7 mouse cellular contexts compared by ENCODE assay signal in the genomic region with DNA sequence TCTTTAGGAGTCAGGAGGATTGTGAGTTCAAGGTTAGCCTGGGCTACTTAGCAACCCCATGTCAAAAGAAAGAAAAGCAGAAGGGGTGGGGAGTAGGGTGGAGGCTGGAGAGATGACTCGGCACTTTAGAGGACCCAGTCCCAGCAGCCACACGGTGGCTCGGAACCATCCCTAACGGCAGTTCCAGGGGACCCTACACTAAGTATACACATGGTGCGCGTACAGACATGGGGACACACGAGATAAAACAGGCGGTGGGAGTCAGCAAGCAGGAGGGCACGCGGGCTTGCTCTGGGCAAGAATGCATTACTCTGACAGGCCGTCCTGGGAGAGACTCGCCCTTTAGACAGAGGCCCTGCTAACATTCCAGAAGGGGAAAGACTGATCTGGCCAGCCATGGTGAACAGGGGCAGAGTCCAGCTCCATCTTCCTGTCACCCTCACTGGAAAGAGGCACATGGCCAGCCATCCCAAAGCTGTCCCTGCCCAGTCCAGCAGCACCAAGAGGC. TPM values are rescaled to one million over a fixed set of nuclear protein-coding genes. Genes with fewer than 3 reads are reported as not detected.
A peak's percentile ranks its signal among the peaks of the same experiment; 100 is the strongest.
DNase-seq lines count a peak whose midpoint lies in the region; ATAC-seq and TF ChIP-seq lines count a peak whose summit lies in the region.

No protein-coding gene starts in this region.

- H3K36me3 ChIP-seq in heart, postnatal 0 days (replicated peaks; ENCODE audit: control insufficient read depth, insufficient read depth, low read length), result no peaks in the 10 kb centered on the region
- H3K36me3 ChIP-seq in liver, embryonic 12.5 days, result peaks cover 17% of the 10 kb centered on the region
- H3K36me3 ChIP-seq in forebrain, embryonic 12.5 days (replicated peaks), result no peaks in the 10 kb centered on the region

- TF ChIP-seq CTCF in heart, postnatal 0 days (IDR thresholded peaks at IDR 0.05; ENCODE audit: low read depth), result no peak

- H3K4me1 ChIP-seq in heart, postnatal 0 days (ENCODE audit: control insufficient read depth, insufficient read depth), result peaks cover 68% of the 10 kb centered on the region
- peaks cover 67% of the 10 kb centered on the region for H3K4me1 ChIP-seq in liver, embryonic 12.5 days
- H3K4me1 ChIP-seq in forebrain, embryonic 12.5 days, result no peaks in the 10 kb centered on the region

- no peak overlapping the region for H3K9ac ChIP-seq in heart, postnatal 0 days (replicated peaks; ENCODE audit: low read depth, low read length)
- peak overlapping the region; percentile 39 for H3K9ac ChIP-seq in liver, embryonic 12.5 days
- no peak overlapping the region for H3K9ac ChIP-seq in forebrain, embryonic 12.5 days

- no peak for TF ChIP-seq EP300 in heart, postnatal 0 days (IDR thresholded peaks at IDR 0.05; ENCODE audit: low read depth)

- 0 out of 2 replicates have a peak, but pooled peaks have one; percentile 12 for ATAC-seq in heart, postnatal 0 days (ENCODE audit: insufficient read depth, low read depth)
- ATAC-seq in liver, embryonic 12.5 days, result peak; percentile 78
- ATAC-seq in forebrain, embryonic 12.5 days (ENCODE audit: low FRiP score), result no peak

- peak; percentile 37 for DNase-seq in urinary bladder, postnatal 14 days (ENCODE audit: low spot score)
- DNase-seq in urinary bladder, postnatal 4 days (ENCODE audit: low spot score in 2 of 2), result no peak
- DNase-seq in heart, postnatal 0 days (ENCODE audit: low spot score), result peak; percentile 29
- DNase-seq in frontal cortex, postnatal 10 days (ENCODE audit: low spot score in 2 of 2), result no peak
- no peak for DNase-seq in layer of hippocampus, postnatal 14 days (ENCODE audit: low spot score in 2 of 2)

- no peak overlapping the region for H3K4me3 ChIP-seq in heart, postnatal 0 days (ENCODE audit: low read depth, low read length)
- peak overlapping the region; percentile 17 for H3K4me3 ChIP-seq in liver, embryonic 12.5 days
- H3K4me3 ChIP-seq in forebrain, embryonic 12.5 days (replicated peaks), result no peak overlapping the region

- no peak overlapping the region for H3K4me2 ChIP-seq in heart, postnatal 0 days (ENCODE audit: low read depth, low read length)
- peak overlapping the region; percentile 62 for H3K4me2 ChIP-seq in liver, embryonic 12.5 days
- H3K4me2 ChIP-seq in forebrain, embryonic 12.5 days, result no peak overlapping the region

- H3K27me3 ChIP-seq in heart, postnatal 0 days (ENCODE audit: control insufficient read depth, insufficient read depth, low read length), result no peaks in the 10 kb centered on the region
- no peaks in the 10 kb centered on the region for H3K27me3 ChIP-seq in liver, embryonic 12.5 days (replicated peaks)
- no peaks in the 10 kb centered on the region for H3K27me3 ChIP-seq in forebrain, embryonic 12.5 days

- H3K9me3 ChIP-seq in heart, postnatal 0 days (replicated peaks; ENCODE audit: control insufficient read depth, low read length), result no peaks in the 10 kb centered on the region
- no peaks in the 10 kb centered on the region for H3K9me3 ChIP-seq in liver, embryonic 12.5 days (replicated peaks)
- no peaks in the 10 kb centered on the region for H3K9me3 ChIP-seq in forebrain, embryonic 12.5 days

- WGBS in heart, postnatal 0 days, result 34% methylated on average over 12 of the region's 12 CpGs
- WGBS in liver, embryonic 12.5 days (ENCODE audit: insufficient replicate concordance), result 8% methylated on average over 11 of the region's 12 CpGs
- WGBS in forebrain, embryonic 12.5 days, result 79% methylated on average over 12 of the region's 12 CpGs

- H3K27ac ChIP-seq in heart, postnatal 0 days (ENCODE audit: low read depth), result peak overlapping the region; percentile 75
- peak overlapping the region; percentile 80 for H3K27ac ChIP-seq in liver, embryonic 12.5 days
- no peak overlapping the region for H3K27ac ChIP-seq in forebrain, embryonic 12.5 days

RNA-seq across cellular contexts. Expression of a gene that starts 6.7 kb away (rescaled TPM):
- total RNA-seq in heart, postnatal 0 days (2014; rRNA removed; ENCODE audit: low replicate concordance), result 25.7 and 35.2 TPM in 2 replicates
- polyA plus RNA-seq in heart, postnatal 0 days (2015; fragmentation: Nextera tagmentation; extraction: Ambion mirVana), result 7.1 and 7.3 TPM in 2 replicates
- 8.8 and 9.0 TPM in 2 replicates for polyA plus RNA-seq in liver, embryonic 12.5 days (2016; fragmentation: Nextera tagmentation; extraction: Ambion mirVana)
- 10 to 100 TPM; 11.5 to 12.2 TPM for total RNA-seq in layer of hippocampus, postnatal 14 days (2021)
- polyA plus RNA-seq in forebrain, embryonic 12.5 days (2016; fragmentation: Nextera tagmentation; extraction: Ambion mirVana), result 2.8 and 3.0 TPM in 2 replicates

RNA-seq across cellular contexts. Expression of a gene that starts 47.2 kb away (rescaled TPM):
- 13.2 and 19.3 TPM in 2 replicates for total RNA-seq in heart, postnatal 0 days (2014; rRNA removed; ENCODE audit: low replicate concordance)
- 14.4 and 15.2 TPM in 2 replicates for polyA plus RNA-seq in heart, postnatal 0 days (2015; fragmentation: Nextera tagmentation; extraction: Ambion mirVana)
- polyA plus RNA-seq in liver, embryonic 12.5 days (2016; fragmentation: Nextera tagmentation; extraction: Ambion mirVana), result 0.97 and 1.5 TPM in 2 replicates
- 10 to 100 TPM; 25.3 to 29.1 TPM for total RNA-seq in layer of hippocampus, postnatal 14 days (2021)
- polyA plus RNA-seq in forebrain, embryonic 12.5 days (2016; fragmentation: Nextera tagmentation; extraction: Ambion mirVana), result 8.1 and 9.0 TPM in 2 replicates

Comparison
In these comparisons a context has a peak if more than half of its experiments do, and no peak if none do; other contexts are left out.
1. DNase-seq: peak in urinary bladder, postnatal 14 days (single experiment) and heart, postnatal 0 days (single experiment); none in urinary bladder, postnatal 4 days (0 of 2), frontal cortex, postnatal 10 days (0 of 2) and layer of hippocampus, postnatal 14 days (0 of 2).